Mouse (Mus musculus) hindlimb bud, embryonic 11.5 days (tissue): ENCODE measurements around the gene Olfr862.

Experiments
- DNase-seq: peaks from one replicate; pipeline ENCODE4 v3.0.0-alpha.2; 2012; ENCODE audit warnings: low read depth, low spot score; ENCODE audit errors: extremely low spot score

The Olfr862 gene

GRCm38 (mm10) chr9:19887904-19888303 lies at the start of gene Olfr862:
Olfr862 (minus strand) TSS chr9:19888004.
- DNase-seq: no peak

- DNase-seq: no peak
Measured at GRCm38 (mm10) chr9:19916565-19916964, 28.8 kb upstream of the Olfr862 start, which contains the start of gene Olfr77. Olfr77 (plus strand) TSS chr9:19916865.

- no peak for DNase-seq
Measured at GRCm38 (mm10) chr9:19911170-19911569, 23.4 kb upstream of the Olfr862 start.

- DNase-seq: no peak
Measured at GRCm38 (mm10) chr9:19849647-19850046, 38.2 kb downstream of the Olfr862 start, which contains the start of gene Olfr860. Olfr860 (minus strand) TSS chr9:19849747.
